Mouse (Mus musculus) intestine, postnatal 0 days (tissue): ENCODE data around the gene Fam221b. TPM values are rescaled to one million over a fixed set of nuclear protein-coding genes. Genes with fewer than 3 reads are reported as not detected.

ENCODE experiments used
- ATAC-seq: fragments of 200-750 bp; cut with Nextera tagmentation; 2 replicates; pipeline ENCODE4 v1.8.0; 2017; ENCODE audit warnings: mild to moderate bottlenecking, moderate TSS enrichment, moderate library complexity
- H3K27ac ChIP-seq: fragments of 300-500 bp; sonication (generic); 2 replicates; pipeline ENCODE4 v1.5.1; 2014; ENCODE audit warnings: mild to moderate bottlenecking, low read depth, low read length, moderate library complexity
- H3K27me3 ChIP-seq: fragments of 300-500 bp; sonication (generic); replicated peaks from 2 replicates; pipeline ENCODE4 v1.6.1; 2014; ENCODE audit warnings: low read length, mixed read lengths; ENCODE audit not compliant: control insufficient read depth, insufficient read depth
- H3K36me3 ChIP-seq: fragments of 300-500 bp; sonication (generic); 2 replicates; pipeline ENCODE4 v1.6.1; 2014; ENCODE audit warnings: mild to moderate bottlenecking, moderate library complexity; ENCODE audit not compliant: control insufficient read depth, insufficient read depth
- H3K4me1 ChIP-seq: fragments of 300-500 bp; sonication (generic); replicated peaks from 2 replicates; pipeline ENCODE4 v1.6.1; 2014; ENCODE audit warnings: antibody characterized with exemption, low read length, mixed read lengths; ENCODE audit not compliant: control insufficient read depth, insufficient read depth
- H3K4me2 ChIP-seq: fragments of 300-500 bp; sonication (generic); replicated peaks from 2 replicates; pipeline ENCODE4 v1.6.1; 2014; ENCODE audit warnings: low read depth, mild to moderate bottlenecking, moderate library complexity
- H3K4me3 ChIP-seq: fragments of 300-500 bp; sonication (generic); 2 replicates; pipeline ENCODE4 v1.5.1; 2014; ENCODE audit warnings: low read depth, low read length
- H3K9ac ChIP-seq: fragments of 300-500 bp; sonication (generic); 2 replicates; pipeline ENCODE4 v1.6.1; 2014; ENCODE audit warnings: mild to moderate bottlenecking, low read depth, low read length
- H3K9me3 ChIP-seq: fragments of 300-500 bp; sonication (generic); 2 replicates; pipeline ENCODE4 v1.6.1; 2016; ENCODE audit warnings: mixed run types; ENCODE audit not compliant: control insufficient read depth
- CTCF ChIP-seq: sonication (generic); IDR thresholded peaks from 2 replicates; pipeline ENCODE4 v1.5.1; 2016; ENCODE audit warnings: low read depth, mild to moderate bottlenecking, control low read depth, antibody characterized with exemption, moderate library complexity
- WGBS: fragments of 180-500 bp; shearing (Covaris S2); extraction: QIAGEN DNeasy Blood & Tissue Kit; methylation state at CpG from one replicate; pipeline ENCODE4 v1.1.7; 2014; 5-methylcytosine and 5-hydroxymethylcytosine counted together
- polyA plus RNA-seq: library from polyadenylated mRNA; unstranded; fragments of >200 nt; fragmentation: Nextera tagmentation; extraction: Ambion mirVana; gene quantifications from 2 replicates; pipeline ENCODE4 v1.2.1, GENCODE M21; 2015

Gene Fam221b
- polyA plus RNA-seq, 1 experiment from 2014 or later: 6.0 TPM

DNA sequence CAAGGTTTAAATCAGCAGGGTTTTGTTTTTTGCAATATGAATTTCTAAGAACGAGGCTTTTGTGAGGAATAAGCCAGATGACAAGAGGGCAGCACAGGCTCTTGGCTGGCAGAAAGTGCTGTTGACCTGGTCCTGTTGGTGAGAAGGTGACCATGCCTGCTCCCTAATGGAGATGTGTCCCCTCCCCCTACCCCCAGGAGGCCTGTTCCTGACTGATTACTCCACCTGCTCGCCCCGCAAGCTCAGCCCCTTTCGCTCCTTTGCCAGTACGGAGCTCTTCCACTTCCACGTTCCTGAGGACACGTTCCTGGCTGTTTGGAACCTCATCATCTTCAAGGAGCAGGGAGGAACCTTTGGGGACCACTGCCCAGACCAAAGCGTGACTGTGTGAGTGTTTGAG is 4.8 kb upstream of the Fam221b start:
- H3K27ac ChIP-seq: no peak overlapping the region
- ATAC-seq: no peak

DNA sequence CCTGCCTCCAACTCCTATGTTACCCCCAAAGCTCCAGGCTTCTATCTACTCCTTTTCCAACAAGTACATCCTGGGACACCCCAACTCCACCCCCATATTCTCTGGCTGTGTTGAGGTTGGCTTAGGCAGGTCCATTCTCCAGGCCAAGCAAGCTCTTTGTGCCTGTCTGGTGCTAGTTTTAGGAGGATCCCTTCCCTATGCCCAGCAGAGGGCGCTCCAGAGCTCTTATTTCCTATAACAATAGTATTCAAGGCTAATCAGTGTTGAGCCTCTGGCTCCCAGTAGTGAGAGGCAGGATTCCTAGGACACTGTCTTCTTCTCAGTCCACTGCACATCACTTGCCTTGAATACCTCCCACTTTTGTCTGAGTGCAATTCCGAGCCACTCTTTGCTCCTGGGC is 3.1 kb upstream of the Fam221b start:
- H3K4me3 ChIP-seq: no peak overlapping the region
- peaks cover 5% of the 10 kb centered on the region; the same call in 1 of the 2 replicates for H3K4me1 ChIP-seq
- no peaks in the 10 kb centered on the region for H3K27me3 ChIP-seq
- no peak overlapping the region for H3K4me2 ChIP-seq
- H3K9ac ChIP-seq: no peak overlapping the region
- H3K27ac ChIP-seq: no peak overlapping the region
- WGBS: 14% methylated on average over 2 of the region's 2 CpGs
- ATAC-seq: no peak
- H3K9me3 ChIP-seq: no peaks in the 10 kb centered on the region
- no peaks in the 10 kb centered on the region for H3K36me3 ChIP-seq
- peak; percentile 87 for TF ChIP-seq CTCF

More for the DNA sequence above, 4.8 kb upstream of the Fam221b start:
- H3K27me3 ChIP-seq: no peaks in the 10 kb centered on the region
- WGBS: 84% methylated on average over 8 of the region's 8 CpGs
- H3K36me3 ChIP-seq: no peaks in the 10 kb centered on the region
- no peak overlapping the region for H3K4me3 ChIP-seq
- H3K4me1 ChIP-seq: peaks cover 1% of the 10 kb centered on the region; the same call in 1 of the 2 replicates
- TF ChIP-seq CTCF: no peak
- H3K9ac ChIP-seq: no peak overlapping the region
- H3K9me3 ChIP-seq: no peaks in the 10 kb centered on the region
- no peak overlapping the region for H3K4me2 ChIP-seq

DNA sequence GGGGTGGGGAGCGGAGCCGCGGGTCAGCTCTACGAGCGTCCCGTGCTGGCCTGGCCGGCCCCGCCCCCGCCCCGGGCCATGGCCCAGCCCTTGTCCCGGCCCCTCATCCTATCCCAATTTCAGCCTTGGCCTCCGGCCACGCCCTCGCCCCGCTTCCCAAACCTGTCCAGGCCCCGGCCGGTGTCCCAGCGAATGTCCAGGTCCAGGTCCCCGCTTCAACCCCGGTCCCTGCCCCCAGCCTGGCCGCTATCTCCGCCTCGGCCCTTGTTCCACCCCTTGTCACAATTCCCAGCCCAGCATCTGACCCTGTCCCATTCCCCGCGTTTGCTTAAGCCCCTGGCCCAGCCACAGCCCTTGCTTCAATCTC is 466 bp upstream of the Fam221b start:
- TF ChIP-seq CTCF: no peak
- 0 out of 2 replicates have a peak overlapping the region, but pooled peaks have one; percentile 5 for H3K27ac ChIP-seq
- ATAC-seq: peak; percentile 62
- WGBS: under 1% methylated on average over 19 of the region's 25 CpGs
- H3K4me1 ChIP-seq: peaks cover 5% of the 10 kb centered on the region; the same call in 1 of the 2 replicates
- peak overlapping the region; percentile 72 for H3K4me3 ChIP-seq
- peak overlapping the region; percentile 67 for H3K9ac ChIP-seq
- H3K27me3 ChIP-seq: peaks cover 7% of the 10 kb centered on the region; the same call in 1 of the 2 replicates
- no peaks in the 10 kb centered on the region for H3K36me3 ChIP-seq
- H3K4me2 ChIP-seq: peak overlapping the region; percentile 94
- no peaks in the 10 kb centered on the region for H3K9me3 ChIP-seq

DNA sequence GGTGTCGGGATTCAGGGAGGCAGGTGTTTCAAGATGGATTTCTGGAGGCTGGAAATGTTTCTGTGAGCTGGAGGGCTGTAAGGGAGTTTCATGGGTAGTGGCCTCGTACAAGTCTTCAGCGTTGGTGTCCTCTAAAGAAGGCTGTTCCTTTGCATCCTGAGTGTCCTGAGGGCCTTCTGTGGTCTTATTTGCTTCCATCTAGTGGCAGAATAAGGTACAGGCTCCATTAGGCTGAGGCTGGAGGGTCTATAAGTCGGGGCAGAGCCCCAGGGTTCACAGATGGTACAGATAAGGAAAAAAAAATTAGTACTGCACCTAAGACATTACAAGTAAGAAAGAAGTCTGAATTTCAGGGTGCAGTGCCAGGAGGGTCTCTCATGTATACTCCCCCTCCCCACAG is 2.5 kb downstream of the Fam221b start:
- TF ChIP-seq CTCF: peak; percentile 72
- H3K27ac ChIP-seq: no peak overlapping the region
- ATAC-seq: no peak
- no peak overlapping the region for H3K9ac ChIP-seq
- peaks cover 25% of the 10 kb centered on the region for H3K27me3 ChIP-seq
- H3K36me3 ChIP-seq: no peaks in the 10 kb centered on the region
- WGBS: 16% methylated on average over 4 of the region's 4 CpGs
- no peaks in the 10 kb centered on the region for H3K9me3 ChIP-seq
- H3K4me2 ChIP-seq: no peak overlapping the region
- H3K4me3 ChIP-seq: no peak overlapping the region
- peaks cover 5% of the 10 kb centered on the region; the same call in 1 of the 2 replicates for H3K4me1 ChIP-seq

DNA sequence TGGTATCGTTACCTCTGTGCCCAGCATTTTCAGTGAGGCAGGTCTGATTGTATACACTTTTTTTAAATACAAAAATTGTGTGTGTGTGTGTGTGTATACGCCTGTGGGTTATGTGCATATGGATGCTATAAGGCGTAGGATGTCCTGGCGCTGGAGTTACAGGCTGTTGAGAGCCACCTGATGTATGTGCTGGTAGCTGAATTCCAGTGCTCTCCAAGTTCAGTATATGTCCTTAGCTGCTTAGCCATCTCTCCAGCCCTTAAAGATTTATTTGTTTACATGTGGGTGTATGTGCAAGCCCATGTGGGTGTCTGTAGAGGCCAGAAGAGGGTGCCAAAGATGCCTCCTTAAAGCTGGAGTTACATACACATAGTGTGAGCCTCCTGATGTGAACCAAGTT is 11.8 kb downstream of the Fam221b start:
- Histone ChIP-seq H3K4me1 (no peaks in the 10 kb centered on the region), H3K4me3 (no peak overlapping the region; the same call in 1 of the 2 replicates), H3K9me3 (no peaks in the 10 kb centered on the region), H3K36me3 (no peaks in the 10 kb centered on the region), H3K4me2 (peak overlapping the region; percentile 86; the same call in 1 of the 2 replicates), H3K9ac (no peak overlapping the region), H3K27ac (no peak overlapping the region), H3K27me3 (peaks cover 8% of the 10 kb centered on the region; the same call in 1 of the 2 replicates)
- TF ChIP-seq CTCF: peak; percentile 32; the same call in 1 of the 2 replicates
- WGBS: 66% methylated on average over 4 of the region's 4 CpGs
- ATAC-seq: no peak

DNA sequence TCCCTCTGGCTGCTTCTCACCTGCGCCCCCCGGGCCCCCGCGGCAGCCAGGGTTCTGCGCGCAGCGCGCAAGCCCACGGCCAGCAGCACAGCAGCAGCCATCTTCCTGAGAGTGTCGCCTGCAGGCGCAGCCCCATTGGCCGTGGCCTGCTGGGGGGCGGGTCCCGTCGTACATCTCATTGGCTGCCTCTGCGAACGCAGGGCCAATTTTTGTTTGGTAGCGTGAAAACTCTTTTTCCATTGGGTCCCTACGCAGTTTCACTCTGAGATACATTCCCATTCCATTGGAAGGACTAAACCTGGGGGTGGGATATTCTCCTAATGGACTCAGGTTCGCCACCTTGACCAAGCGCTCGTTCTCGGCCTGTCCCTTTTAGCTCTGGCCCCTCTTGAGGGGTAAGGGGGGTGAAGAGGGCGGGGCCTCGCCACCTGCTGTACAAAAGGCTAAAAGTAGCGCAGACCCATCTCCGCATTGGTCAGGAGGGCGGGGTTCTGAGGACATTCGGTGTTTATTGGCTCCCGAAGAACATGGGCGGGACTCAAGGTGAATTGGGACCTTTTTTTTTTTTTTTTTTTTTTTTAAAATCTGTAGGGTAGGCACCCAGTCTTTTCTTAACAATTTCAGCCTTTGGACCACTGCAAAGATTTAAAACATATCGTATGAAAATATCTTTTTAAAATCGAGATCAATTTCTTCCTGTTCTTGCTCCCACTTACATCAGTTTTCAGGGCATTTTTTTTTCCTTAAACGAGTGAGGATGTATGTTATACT is 12.4 kb downstream of the Fam221b start, which contains the start of gene Hint2:
TSS of gene Hint2 (minus strand) at position 128 of the 771 bp plus-strand sequence.
- Histone ChIP-seq H3K9me3 (no peaks in the 10 kb centered on the region), H3K36me3 (no peaks in the 10 kb centered on the region), H3K4me2 (peak within 1 kb of the TSS; percentile 86), H3K27ac (peak within 1 kb of the TSS; percentile 92), H3K4me1 (no peaks in the 10 kb centered on the region), H3K9ac (peak within 1 kb of the TSS; percentile 89), H3K4me3 (peak within 1 kb of the TSS; percentile 89), H3K27me3 (0 out of 2 replicates have a peak, but pooled peaks cover 3% of the 10 kb centered on the region)
- WGBS: 2% methylated on average over 34 of the region's 34 CpGs
- ATAC-seq: peak; percentile 95
- peak; percentile 29; the same call in 1 of the 2 replicates for TF ChIP-seq CTCF
